Mouse (Mus musculus): ENCODE data around the gene Gigyf2. TPM values are rescaled to one million over a fixed set of nuclear protein-coding genes. Genes with fewer than 3 reads are reported as not detected.
A peak's percentile ranks its signal among the peaks of the same experiment; 100 is the strongest.

Gene Gigyf2
- polyA plus RNA-seq, 1 experiment from 2014 or later, result 77.0 TPM

DNA sequence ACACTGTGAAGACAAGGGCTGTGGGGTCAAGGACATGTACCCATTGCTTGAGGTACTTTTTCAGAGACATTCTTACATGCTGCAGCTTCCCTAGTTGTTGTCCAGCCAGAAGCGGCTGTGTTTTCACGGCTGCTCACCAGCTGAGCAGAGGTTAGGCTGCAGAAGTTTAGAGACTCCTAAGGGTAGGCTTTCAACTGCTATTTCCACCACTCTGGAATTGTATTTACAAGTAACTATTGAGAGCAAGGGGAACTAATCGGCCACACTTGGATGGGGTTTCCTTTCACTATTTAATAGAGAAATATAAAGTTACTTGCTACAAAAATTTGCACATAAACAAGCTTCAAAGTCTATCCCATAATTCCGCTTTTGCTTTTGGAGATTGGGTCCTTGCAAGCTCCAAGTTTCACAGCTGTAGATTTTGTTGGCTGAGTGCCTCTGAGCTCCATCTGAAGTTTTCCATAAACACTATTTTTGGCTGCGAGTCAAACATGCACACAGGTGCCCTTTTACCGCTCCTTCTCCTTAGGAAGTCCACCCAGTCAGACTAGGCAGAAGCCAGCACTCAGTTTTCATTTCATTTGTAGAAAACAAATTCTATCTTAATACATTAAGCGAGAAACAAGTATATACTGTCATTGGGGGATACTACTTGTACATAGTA, 70.3 kb downstream of the Gigyf2 start:
- no peaks in the 10 kb centered on the region for H3K27me3 ChIP-seq (ENCODE audit: control insufficient read depth, insufficient read depth, low read length)
- ATAC-seq (ENCODE audit: low read depth), result no peak
- H3K4me1 ChIP-seq (ENCODE audit: control insufficient read depth, insufficient read depth, low read length), result no peaks in the 10 kb centered on the region
- WGBS, result 86% methylated on average over 7 of the region's 7 CpGs
- H3K4me3 ChIP-seq (ENCODE audit: low read depth, low read length), result no peak overlapping the region
- no peaks in the 10 kb centered on the region for H3K9me3 ChIP-seq (ENCODE audit: control insufficient read depth, low read length)
- no peaks in the 10 kb centered on the region for H3K36me3 ChIP-seq (ENCODE audit: control insufficient read depth, insufficient read depth, low read length)
- no peak overlapping the region for H3K27ac ChIP-seq (ENCODE audit: low read depth, low read length)
- no peak overlapping the region for H3K4me2 ChIP-seq (ENCODE audit: low read depth, low read length)
- no peak overlapping the region for H3K9ac ChIP-seq (replicated peaks; ENCODE audit: low read depth, low read length)

DNA sequence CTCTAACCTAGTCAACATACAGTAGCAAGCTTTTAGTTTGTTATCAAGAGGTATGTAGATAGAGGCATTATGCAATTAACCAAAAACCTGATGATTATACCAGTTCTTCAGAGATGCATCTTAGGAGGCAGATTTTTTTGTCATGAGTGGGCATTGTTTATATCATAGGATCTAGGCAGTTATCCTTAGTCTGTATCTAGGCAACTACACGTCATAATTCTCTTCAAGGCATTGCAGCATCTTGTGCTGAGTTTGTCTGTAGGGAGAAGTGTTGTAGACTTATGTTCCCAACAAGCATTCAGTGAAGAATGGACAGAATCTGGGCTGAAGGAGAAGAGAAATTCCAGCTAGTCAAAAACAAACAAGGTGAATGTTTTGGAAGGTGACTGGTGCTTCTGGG, 77.9 kb downstream of the Gigyf2 start:
- WGBS, result 93% methylated on average over 1 of the region's 1 CpGs
- no peak overlapping the region for H3K4me2 ChIP-seq (ENCODE audit: low read depth, low read length)
- no peaks in the 10 kb centered on the region for H3K4me1 ChIP-seq (ENCODE audit: control insufficient read depth, insufficient read depth, low read length)
- no peak overlapping the region for H3K9ac ChIP-seq (replicated peaks; ENCODE audit: low read depth, low read length)
- peaks cover 29% of the 10 kb centered on the region for H3K36me3 ChIP-seq (ENCODE audit: control insufficient read depth, insufficient read depth, low read length)
- ATAC-seq (ENCODE audit: low read depth), result no peak
- H3K27ac ChIP-seq (ENCODE audit: low read depth, low read length), result no peak overlapping the region
- H3K27me3 ChIP-seq (ENCODE audit: control insufficient read depth, insufficient read depth, low read length), result no peaks in the 10 kb centered on the region
- H3K4me3 ChIP-seq (ENCODE audit: low read depth, low read length), result no peak overlapping the region
- no peaks in the 10 kb centered on the region for H3K9me3 ChIP-seq (ENCODE audit: control insufficient read depth, low read length)

DNA sequence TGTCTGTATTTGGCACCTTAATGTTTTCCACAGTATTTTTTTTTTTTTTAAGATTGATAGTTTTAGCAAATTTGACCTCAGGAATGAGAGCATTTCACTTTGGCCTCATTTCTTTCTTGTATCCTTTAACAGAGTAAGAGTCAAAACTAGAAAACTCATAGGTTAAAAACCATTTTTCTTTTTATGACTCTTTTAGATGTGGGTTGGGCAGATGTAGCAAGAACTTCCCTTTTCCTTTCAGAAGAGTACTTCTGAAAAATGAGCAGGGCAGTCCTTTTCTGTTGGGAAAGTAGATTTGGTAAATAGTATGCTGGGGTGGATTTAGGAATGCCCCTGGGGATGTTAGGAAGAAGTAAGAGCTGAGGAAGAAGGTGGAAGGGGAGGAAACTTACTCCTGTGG, 79.2 kb downstream of the Gigyf2 start:
- H3K36me3 ChIP-seq (ENCODE audit: control insufficient read depth, insufficient read depth, low read length), result peaks cover 40% of the 10 kb centered on the region
- H3K4me3 ChIP-seq (ENCODE audit: low read depth, low read length), result no peak overlapping the region
- no peak for ATAC-seq (ENCODE audit: low read depth)
- no peak overlapping the region for H3K4me2 ChIP-seq (ENCODE audit: low read depth, low read length)
- no peaks in the 10 kb centered on the region for H3K27me3 ChIP-seq (ENCODE audit: control insufficient read depth, insufficient read depth, low read length)
- no peaks in the 10 kb centered on the region for H3K4me1 ChIP-seq (ENCODE audit: control insufficient read depth, insufficient read depth, low read length)
- H3K27ac ChIP-seq (ENCODE audit: low read depth, low read length), result no peak overlapping the region
- no peak overlapping the region for H3K9ac ChIP-seq (replicated peaks; ENCODE audit: low read depth, low read length)
- H3K9me3 ChIP-seq (ENCODE audit: control insufficient read depth, low read length), result no peaks in the 10 kb centered on the region

DNA sequence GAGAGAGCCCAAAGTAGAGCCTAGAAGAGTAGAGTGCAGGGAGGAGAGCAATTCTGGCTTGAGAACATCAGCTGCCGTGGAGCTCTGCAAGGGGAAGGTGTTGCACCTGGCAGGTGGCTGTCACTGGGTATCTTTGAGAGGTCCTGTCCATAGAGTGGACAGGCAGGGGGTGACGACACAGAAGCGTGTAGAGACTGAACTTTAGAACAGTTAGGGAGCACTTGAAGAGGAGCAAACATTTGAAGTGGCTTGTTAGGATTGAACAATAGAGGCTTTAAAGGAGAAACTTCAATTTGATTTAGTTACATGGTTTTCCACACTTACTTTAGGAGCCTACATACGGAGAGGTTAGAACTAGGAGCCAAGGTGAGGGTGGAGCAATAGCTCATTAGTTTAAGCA, 82.6 kb downstream of the Gigyf2 start:
- H3K9ac ChIP-seq (replicated peaks; ENCODE audit: low read depth, low read length), result no peak overlapping the region
- no peak overlapping the region for H3K4me3 ChIP-seq (ENCODE audit: low read depth, low read length)
- H3K4me1 ChIP-seq (ENCODE audit: control insufficient read depth, insufficient read depth, low read length), result no peaks in the 10 kb centered on the region
- no peaks in the 10 kb centered on the region for H3K27me3 ChIP-seq (ENCODE audit: control insufficient read depth, insufficient read depth, low read length)
- WGBS, result 95% methylated on average over 4 of the region's 4 CpGs
- no peak overlapping the region for H3K4me2 ChIP-seq (ENCODE audit: low read depth, low read length)
- no peak for ATAC-seq (ENCODE audit: low read depth)
- H3K36me3 ChIP-seq (ENCODE audit: control insufficient read depth, insufficient read depth, low read length), result peaks cover 57% of the 10 kb centered on the region
- no peaks in the 10 kb centered on the region for H3K9me3 ChIP-seq (ENCODE audit: control insufficient read depth, low read length)
- no peak overlapping the region for H3K27ac ChIP-seq (ENCODE audit: low read depth, low read length)

DNA sequence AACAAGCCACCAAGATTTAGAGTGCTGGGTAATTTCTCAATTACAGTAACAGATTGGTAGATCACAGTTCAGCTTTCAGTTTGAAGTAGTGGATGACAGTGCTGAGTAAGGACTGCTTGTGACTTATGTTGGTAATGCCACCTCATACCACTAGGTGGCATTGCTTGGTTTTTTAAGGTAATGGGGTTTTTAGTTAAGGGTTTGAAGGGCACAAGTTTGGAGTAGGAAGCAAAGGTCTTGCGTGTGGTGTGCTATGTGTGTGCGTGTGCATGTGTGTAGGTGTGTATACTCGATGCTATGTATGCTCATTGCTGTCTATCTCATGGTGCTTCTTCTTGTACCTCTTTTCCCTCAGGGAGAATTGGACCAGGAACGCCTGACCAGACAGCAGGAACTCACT, 91.9 kb downstream of the Gigyf2 start:
- no peaks in the 10 kb centered on the region for H3K27me3 ChIP-seq (ENCODE audit: control insufficient read depth, insufficient read depth, low read length)
- H3K4me3 ChIP-seq (ENCODE audit: low read depth, low read length), result no peak overlapping the region
- no peak for ATAC-seq (ENCODE audit: low read depth)
- H3K4me2 ChIP-seq (ENCODE audit: low read depth, low read length), result no peak overlapping the region
- H3K27ac ChIP-seq (ENCODE audit: low read depth, low read length), result no peak overlapping the region
- 89% methylated on average over 4 of the region's 4 CpGs for WGBS
- no peaks in the 10 kb centered on the region for H3K4me1 ChIP-seq (ENCODE audit: control insufficient read depth, insufficient read depth, low read length)
- H3K9me3 ChIP-seq (ENCODE audit: control insufficient read depth, low read length), result no peaks in the 10 kb centered on the region
- H3K9ac ChIP-seq (replicated peaks; ENCODE audit: low read depth, low read length), result no peak overlapping the region
- H3K36me3 ChIP-seq (ENCODE audit: control insufficient read depth, insufficient read depth, low read length), result peaks cover 37% of the 10 kb centered on the region

DNA sequence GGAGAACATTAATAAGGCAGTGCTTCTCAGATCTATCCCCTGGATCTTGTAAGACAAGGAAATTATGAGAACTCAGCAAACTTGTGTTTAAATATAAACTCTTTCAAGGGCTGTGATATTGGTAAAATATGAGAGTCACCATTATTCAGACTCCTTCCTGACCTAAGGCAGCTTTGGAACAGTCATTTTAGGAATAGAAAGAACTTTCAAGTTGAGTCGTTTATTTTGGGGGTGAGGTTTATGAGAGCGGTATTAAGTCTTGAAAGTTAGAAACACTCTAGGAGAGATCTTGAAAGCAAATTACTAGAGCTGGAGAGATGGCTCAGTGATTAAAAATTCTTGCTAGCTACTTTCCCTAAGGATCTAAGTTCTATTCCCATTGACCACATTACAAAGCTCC, 108.3 kb downstream of the Gigyf2 start:
- no peak overlapping the region for H3K9ac ChIP-seq (replicated peaks; ENCODE audit: low read depth, low read length)

DNA sequence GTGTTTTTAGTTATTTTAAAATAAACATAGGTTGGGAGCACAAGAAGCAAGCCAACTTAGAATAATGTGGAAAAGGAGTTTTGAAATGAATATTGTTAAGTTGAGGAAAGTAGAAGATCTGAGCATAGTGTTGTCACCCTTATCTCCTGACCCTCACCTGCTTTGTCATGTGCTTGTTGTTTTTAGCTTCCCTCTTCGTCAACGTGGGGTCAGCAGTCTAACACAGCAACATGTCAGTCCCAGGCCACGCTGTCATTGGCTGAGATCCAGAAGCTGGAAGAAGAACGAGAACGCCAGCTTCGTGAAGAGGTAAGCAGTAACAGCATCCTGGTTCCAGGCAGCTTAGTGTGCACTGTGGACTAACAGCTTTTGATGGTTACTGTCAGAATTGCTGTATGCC, 109.8 kb downstream of the Gigyf2 start:
- ATAC-seq (ENCODE audit: low read depth), result no peak
- H3K4me1 ChIP-seq (ENCODE audit: control insufficient read depth, insufficient read depth, low read length), result no peaks in the 10 kb centered on the region
- WGBS, result 91% methylated on average over 6 of the region's 6 CpGs
- no peak overlapping the region for H3K4me2 ChIP-seq (ENCODE audit: low read depth, low read length)
- peaks cover 58% of the 10 kb centered on the region for H3K36me3 ChIP-seq (ENCODE audit: control insufficient read depth, insufficient read depth, low read length)
- no peak overlapping the region for H3K27ac ChIP-seq (ENCODE audit: low read depth, low read length)
- H3K9ac ChIP-seq (replicated peaks; ENCODE audit: low read depth, low read length), result no peak overlapping the region
- H3K27me3 ChIP-seq (ENCODE audit: control insufficient read depth, insufficient read depth, low read length), result no peaks in the 10 kb centered on the region
- H3K4me3 ChIP-seq (ENCODE audit: low read depth, low read length), result no peak overlapping the region
- H3K9me3 ChIP-seq (ENCODE audit: control insufficient read depth, low read length), result no peaks in the 10 kb centered on the region

More for the DNA sequence above, 108.3 kb downstream of the Gigyf2 start:
- Histone ChIP-seq H3K27me3 (ENCODE audit: control insufficient read depth, insufficient read depth, low read length) (no peaks in the 10 kb centered on the region), H3K4me2 (ENCODE audit: low read depth, low read length) (no peak overlapping the region), H3K4me3 (ENCODE audit: low read depth, low read length) (no peak overlapping the region), H3K4me1 (ENCODE audit: control insufficient read depth, insufficient read depth, low read length) (no peaks in the 10 kb centered on the region), H3K36me3 (ENCODE audit: control insufficient read depth, insufficient read depth, low read length) (peaks cover 58% of the 10 kb centered on the region), H3K9me3 (ENCODE audit: control insufficient read depth, low read length) (no peaks in the 10 kb centered on the region), H3K27ac (ENCODE audit: low read depth, low read length) (no peak overlapping the region)
- no peak for ATAC-seq (ENCODE audit: low read depth)
- 94% methylated on average over 2 of the region's 2 CpGs for WGBS

DNA sequence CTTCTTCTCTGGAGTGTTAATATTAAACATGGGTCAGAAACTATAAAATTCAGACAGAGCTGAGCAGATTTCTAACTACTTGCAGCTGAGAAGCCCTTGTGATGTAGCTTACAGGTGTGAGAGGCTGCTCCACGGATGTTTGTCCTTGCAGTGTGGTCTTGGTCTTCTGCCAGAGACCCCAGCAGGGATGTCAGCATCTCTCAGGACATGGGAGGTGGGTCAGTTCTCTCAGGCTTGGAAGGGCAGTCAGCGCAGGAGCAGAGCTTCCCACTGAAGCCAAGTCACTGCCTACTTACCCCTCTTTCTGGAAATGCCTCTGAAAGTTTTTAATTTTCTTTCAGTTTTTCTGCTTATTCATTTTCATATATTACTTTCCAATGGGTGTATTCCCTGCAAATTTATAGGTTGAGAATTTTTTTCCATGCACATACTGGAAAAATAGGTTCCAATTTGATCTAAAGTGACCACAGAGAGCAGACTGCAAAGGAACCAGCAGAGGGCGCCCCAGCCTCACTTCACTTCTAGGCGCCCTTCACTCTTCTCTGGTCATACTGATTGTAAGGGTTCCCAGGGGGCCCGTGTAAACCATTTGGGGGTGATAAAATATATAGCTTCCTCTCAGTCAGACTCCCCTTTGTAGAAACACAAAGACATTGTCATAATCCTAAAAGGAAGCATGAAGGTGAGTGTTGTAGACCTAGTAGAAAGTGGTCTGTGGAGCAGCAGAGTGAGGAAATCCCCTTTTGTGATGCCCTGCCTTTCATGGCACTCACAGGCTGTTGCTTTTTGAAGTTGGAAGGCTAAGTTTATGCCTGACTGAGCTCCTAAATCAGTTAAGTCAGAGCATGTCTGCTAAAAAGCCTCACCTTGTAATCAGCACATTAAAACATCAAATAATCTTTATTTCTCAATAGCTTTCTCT, 120.6 kb downstream of the Gigyf2 start:
- Histone ChIP-seq H3K36me3 (ENCODE audit: control insufficient read depth, insufficient read depth, low read length) (peaks cover 48% of the 10 kb centered on the region), H3K9me3 (ENCODE audit: control insufficient read depth, low read length) (no peaks in the 10 kb centered on the region), H3K4me2 (ENCODE audit: low read depth, low read length) (no peak overlapping the region), H3K4me3 (ENCODE audit: low read depth, low read length) (no peak overlapping the region), H3K9ac (replicated peaks; ENCODE audit: low read depth, low read length) (no peak overlapping the region), H3K27me3 (ENCODE audit: control insufficient read depth, insufficient read depth, low read length) (no peaks in the 10 kb centered on the region), H3K27ac (ENCODE audit: low read depth, low read length) (no peak overlapping the region), H3K4me1 (ENCODE audit: control insufficient read depth, insufficient read depth, low read length) (no peaks in the 10 kb centered on the region)
- 29% methylated on average over 5 of the region's 5 CpGs for WGBS
- peak; percentile 65; the same call in 1 of the 2 replicates for ATAC-seq (ENCODE audit: low read depth)

DNA sequence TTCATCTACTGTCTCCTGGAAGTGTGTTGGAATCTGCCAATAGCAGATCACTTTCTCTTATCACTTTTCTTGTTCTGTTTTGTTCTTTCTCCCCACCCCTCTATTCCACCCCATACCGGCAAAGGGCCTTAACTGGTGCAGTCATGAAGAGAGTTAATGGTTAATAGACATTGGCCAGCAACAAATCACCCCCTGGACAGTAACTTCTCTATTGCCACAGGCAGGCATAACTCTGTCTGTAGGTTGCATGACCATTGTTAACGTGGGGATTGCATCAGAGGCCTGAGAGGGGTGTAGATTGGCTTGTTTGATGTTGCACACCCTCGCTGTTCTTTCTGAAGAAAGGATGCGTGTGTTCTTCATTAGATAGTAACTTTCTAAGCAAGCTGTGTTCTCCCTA, 122.6 kb downstream of the Gigyf2 start:
- Histone ChIP-seq H3K36me3 (ENCODE audit: control insufficient read depth, insufficient read depth, low read length) (peaks cover 37% of the 10 kb centered on the region), H3K27ac (ENCODE audit: low read depth, low read length) (no peak overlapping the region), H3K4me1 (ENCODE audit: control insufficient read depth, insufficient read depth, low read length) (no peaks in the 10 kb centered on the region), H3K4me2 (ENCODE audit: low read depth, low read length) (no peak overlapping the region), H3K27me3 (ENCODE audit: control insufficient read depth, insufficient read depth, low read length) (no peaks in the 10 kb centered on the region), H3K9me3 (ENCODE audit: control insufficient read depth, low read length) (no peaks in the 10 kb centered on the region), H3K4me3 (ENCODE audit: low read depth, low read length) (no peak overlapping the region), H3K9ac (replicated peaks; ENCODE audit: low read depth, low read length) (no peak overlapping the region)
- ATAC-seq (ENCODE audit: low read depth), result no peak
- WGBS, result 75% methylated on average over 4 of the region's 4 CpGs

Measured in neural tube, embryonic 14.5 days (tissue).